Mouse (Mus musculus): Measurements from ENCODE around the gene Slc30a1. TPM values are rescaled to one million over a fixed set of nuclear protein-coding genes. Genes with fewer than 3 reads are reported as not detected.
A peak's percentile ranks its signal among the peaks of the same experiment; 100 is the strongest.

Slc30a1 gene
- polyA plus RNA-seq, 1 experiment from 2014 or later = 2.0 TPM

GRCm38 (mm10) chr1:191875006-191875405 lies 31.6 kb upstream of the Slc30a1 start:
- Histone ChIP-seq H3K36me3 (ENCODE audit: control insufficient read depth, insufficient read depth, low read length) (no peaks in the 10 kb centered on the region), H3K9me3 (ENCODE audit: control insufficient read depth, low read length) (no peaks in the 10 kb centered on the region), H3K4me1 (ENCODE audit: control insufficient read depth, insufficient read depth, low read length) (peaks cover 4% of the 10 kb centered on the region; the same call in 1 of the 2 replicates), H3K4me2 (replicated peaks; ENCODE audit: low read depth, low read length) (no peak overlapping the region), H3K27me3 (ENCODE audit: control insufficient read depth, insufficient read depth, low read length) (no peaks in the 10 kb centered on the region), H3K27ac (ENCODE audit: low read depth, low read length) (no peak overlapping the region), H3K4me3 (ENCODE audit: low read length) (no peak overlapping the region), H3K9ac (ENCODE audit: low read depth, low read length) (no peak overlapping the region)
- WGBS = 86% methylated on average over 7 of the region's 7 CpGs
- no peak for ATAC-seq (ENCODE audit: low FRiP score, low TSS enrichment)

- Histone ChIP-seq H3K27ac (ENCODE audit: low read depth, low read length) (no peak overlapping the region), H3K4me2 (replicated peaks; ENCODE audit: low read depth, low read length) (no peak overlapping the region), H3K4me3 (ENCODE audit: low read length) (no peak overlapping the region), H3K36me3 (ENCODE audit: control insufficient read depth, insufficient read depth, low read length) (no peaks in the 10 kb centered on the region), H3K4me1 (ENCODE audit: control insufficient read depth, insufficient read depth, low read length) (peaks cover 4% of the 10 kb centered on the region; the same call in 1 of the 2 replicates), H3K9me3 (ENCODE audit: control insufficient read depth, low read length) (no peaks in the 10 kb centered on the region), H3K9ac (ENCODE audit: low read depth, low read length) (no peak overlapping the region), H3K27me3 (ENCODE audit: control insufficient read depth, insufficient read depth, low read length) (no peaks in the 10 kb centered on the region)
- peak; percentile 66; the same call in 1 of the 2 replicates for ATAC-seq (ENCODE audit: low FRiP score, low TSS enrichment)
- WGBS = 31% methylated on average over 9 of the region's 9 CpGs
Observed at GRCm38 (mm10) chr1:191875683-191876305, 30.8 kb upstream of the Slc30a1 start.

- H3K27ac ChIP-seq (ENCODE audit: low read depth, low read length) = no peak overlapping the region
- no peak overlapping the region for H3K4me2 ChIP-seq (replicated peaks; ENCODE audit: low read depth, low read length)
- H3K36me3 ChIP-seq (ENCODE audit: control insufficient read depth, insufficient read depth, low read length) = no peaks in the 10 kb centered on the region
- H3K9ac ChIP-seq (ENCODE audit: low read depth, low read length) = no peak overlapping the region
- 19% methylated on average over 10 of the region's 10 CpGs for WGBS
- no peaks in the 10 kb centered on the region for H3K27me3 ChIP-seq (ENCODE audit: control insufficient read depth, insufficient read depth, low read length)
- H3K4me1 ChIP-seq (ENCODE audit: control insufficient read depth, insufficient read depth, low read length) = peaks cover 4% of the 10 kb centered on the region; the same call in 1 of the 2 replicates
- H3K9me3 ChIP-seq (ENCODE audit: control insufficient read depth, low read length) = no peaks in the 10 kb centered on the region
- ATAC-seq (ENCODE audit: low FRiP score, low TSS enrichment) = no peak
- no peak overlapping the region for H3K4me3 ChIP-seq (ENCODE audit: low read length)
Observed at GRCm38 (mm10) chr1:191877681-191878080, 28.9 kb upstream of the Slc30a1 start.

GRCm38 (mm10) chr1:191878518-191878921 lies 28.0 kb upstream of the Slc30a1 start:
- ATAC-seq (ENCODE audit: low FRiP score, low TSS enrichment) = no peak
- Histone ChIP-seq H3K4me3 (ENCODE audit: low read length) (no peak overlapping the region), H3K27me3 (ENCODE audit: control insufficient read depth, insufficient read depth, low read length) (no peaks in the 10 kb centered on the region), H3K27ac (ENCODE audit: low read depth, low read length) (no peak overlapping the region), H3K9me3 (ENCODE audit: control insufficient read depth, low read length) (no peaks in the 10 kb centered on the region), H3K4me2 (replicated peaks; ENCODE audit: low read depth, low read length) (no peak overlapping the region), H3K4me1 (ENCODE audit: control insufficient read depth, insufficient read depth, low read length) (peaks cover 4% of the 10 kb centered on the region; the same call in 1 of the 2 replicates), H3K36me3 (ENCODE audit: control insufficient read depth, insufficient read depth, low read length) (no peaks in the 10 kb centered on the region), H3K9ac (ENCODE audit: low read depth, low read length) (no peak overlapping the region)
- 84% methylated on average over 4 of the region's 4 CpGs for WGBS

- no peaks in the 10 kb centered on the region for H3K27me3 ChIP-seq (ENCODE audit: control insufficient read depth, insufficient read depth, low read length)
- no peak overlapping the region for H3K4me3 ChIP-seq (ENCODE audit: low read length)
- 87% methylated on average over 3 of the region's 3 CpGs for WGBS
- H3K9ac ChIP-seq (ENCODE audit: low read depth, low read length) = no peak overlapping the region
- ATAC-seq (ENCODE audit: low FRiP score, low TSS enrichment) = no peak
- H3K4me2 ChIP-seq (replicated peaks; ENCODE audit: low read depth, low read length) = no peak overlapping the region
- H3K9me3 ChIP-seq (ENCODE audit: control insufficient read depth, low read length) = no peaks in the 10 kb centered on the region
- H3K4me1 ChIP-seq (ENCODE audit: control insufficient read depth, insufficient read depth, low read length) = peaks cover 4% of the 10 kb centered on the region; the same call in 1 of the 2 replicates
- no peak overlapping the region for H3K27ac ChIP-seq (ENCODE audit: low read depth, low read length)
- H3K36me3 ChIP-seq (ENCODE audit: control insufficient read depth, insufficient read depth, low read length) = no peaks in the 10 kb centered on the region
Observed at GRCm38 (mm10) chr1:191880247-191880646, 26.3 kb upstream of the Slc30a1 start.

- no peaks in the 10 kb centered on the region for H3K36me3 ChIP-seq (ENCODE audit: control insufficient read depth, insufficient read depth, low read length)
- no peaks in the 10 kb centered on the region for H3K9me3 ChIP-seq (ENCODE audit: control insufficient read depth, low read length)
- ATAC-seq (ENCODE audit: low FRiP score, low TSS enrichment) = no peak
- WGBS = 68% methylated on average over 8 of the region's 8 CpGs
- H3K4me2 ChIP-seq (replicated peaks; ENCODE audit: low read depth, low read length) = no peak overlapping the region
- H3K27ac ChIP-seq (ENCODE audit: low read depth, low read length) = no peak overlapping the region
- no peak overlapping the region for H3K4me3 ChIP-seq (ENCODE audit: low read length)
- H3K9ac ChIP-seq (ENCODE audit: low read depth, low read length) = no peak overlapping the region
- H3K27me3 ChIP-seq (ENCODE audit: control insufficient read depth, insufficient read depth, low read length) = no peaks in the 10 kb centered on the region
- H3K4me1 ChIP-seq (ENCODE audit: control insufficient read depth, insufficient read depth, low read length) = peaks cover 1% of the 10 kb centered on the region; the same call in 1 of the 2 replicates
Observed at GRCm38 (mm10) chr1:191880921-191881609, 25.5 kb upstream of the Slc30a1 start.

- no peak overlapping the region for H3K27ac ChIP-seq (ENCODE audit: low read depth, low read length)
- no peaks in the 10 kb centered on the region for H3K27me3 ChIP-seq (ENCODE audit: control insufficient read depth, insufficient read depth, low read length)
- no peaks in the 10 kb centered on the region for H3K9me3 ChIP-seq (ENCODE audit: control insufficient read depth, low read length)
- no peaks in the 10 kb centered on the region for H3K4me1 ChIP-seq (ENCODE audit: control insufficient read depth, insufficient read depth, low read length)
- no peaks in the 10 kb centered on the region for H3K36me3 ChIP-seq (ENCODE audit: control insufficient read depth, insufficient read depth, low read length)
- ATAC-seq (ENCODE audit: low FRiP score, low TSS enrichment) = no peak
- H3K4me2 ChIP-seq (replicated peaks; ENCODE audit: low read depth, low read length) = no peak overlapping the region
- H3K4me3 ChIP-seq (ENCODE audit: low read length) = no peak overlapping the region
- H3K9ac ChIP-seq (ENCODE audit: low read depth, low read length) = no peak overlapping the region
- 53% methylated on average over 2 of the region's 2 CpGs for WGBS
Observed at GRCm38 (mm10) chr1:191881663-191882062, 24.9 kb upstream of the Slc30a1 start.

- no peak for ATAC-seq (ENCODE audit: low FRiP score, low TSS enrichment)
- 92% methylated on average over 10 of the region's 10 CpGs for WGBS
- Histone ChIP-seq H3K4me2 (replicated peaks; ENCODE audit: low read depth, low read length) (no peak overlapping the region), H3K4me1 (ENCODE audit: control insufficient read depth, insufficient read depth, low read length) (no peaks in the 10 kb centered on the region), H3K9ac (ENCODE audit: low read depth, low read length) (no peak overlapping the region), H3K9me3 (ENCODE audit: control insufficient read depth, low read length) (no peaks in the 10 kb centered on the region), H3K27ac (ENCODE audit: low read depth, low read length) (no peak overlapping the region), H3K36me3 (ENCODE audit: control insufficient read depth, insufficient read depth, low read length) (no peaks in the 10 kb centered on the region), H3K27me3 (ENCODE audit: control insufficient read depth, insufficient read depth, low read length) (no peaks in the 10 kb centered on the region), H3K4me3 (ENCODE audit: low read length) (no peak overlapping the region)
Observed at GRCm38 (mm10) chr1:191882474-191883206, 23.9 kb upstream of the Slc30a1 start.

- H3K4me2 ChIP-seq (replicated peaks; ENCODE audit: low read depth, low read length) = no peak overlapping the region
- no peaks in the 10 kb centered on the region for H3K4me1 ChIP-seq (ENCODE audit: control insufficient read depth, insufficient read depth, low read length)
- H3K9me3 ChIP-seq (ENCODE audit: control insufficient read depth, low read length) = no peaks in the 10 kb centered on the region
- H3K36me3 ChIP-seq (ENCODE audit: control insufficient read depth, insufficient read depth, low read length) = no peaks in the 10 kb centered on the region
- H3K27ac ChIP-seq (ENCODE audit: low read depth, low read length) = no peak overlapping the region
- no peak overlapping the region for H3K4me3 ChIP-seq (ENCODE audit: low read length)
- no peak overlapping the region for H3K9ac ChIP-seq (ENCODE audit: low read depth, low read length)
- WGBS = 81% methylated on average over 5 of the region's 5 CpGs
- no peaks in the 10 kb centered on the region for H3K27me3 ChIP-seq (ENCODE audit: control insufficient read depth, insufficient read depth, low read length)
- ATAC-seq (ENCODE audit: low FRiP score, low TSS enrichment) = no peak
Observed at GRCm38 (mm10) chr1:191883654-191884053, 22.9 kb upstream of the Slc30a1 start.

Data from kidney, embryonic 14.5 days (tissue).